Mouse (Mus musculus) liver, adult 2 months (tissue): ENCODE measurements around the gene Nsun2.
"Not testable (repeated sequence)": the region's sequence is repeated elsewhere in the genome, so short reads cannot be mapped to it uniquely, and the experiment has no call there.

ENCODE experiments used
- CTCF ChIP-seq: fragments of 200-500 bp; IDR thresholded peaks from 2 replicates; pipeline ENCODE4 v1.5.1; 2011; ENCODE audit warnings: low read depth, low read length, control low read depth
- POLR2A ChIP-seq: fragments of 200-500 bp; IDR thresholded peaks from 2 replicates; pipeline ENCODE4 v1.6.1; 2011; ENCODE audit warnings: low read length, control low read depth; ENCODE audit not compliant: insufficient read depth; ENCODE audit errors: extremely low read depth

GRCm38 (mm10) chr13:69600863-69601262 lies 67.3 kb downstream of the Nsun2 start:
- not testable (repeated sequence) for TF ChIP-seq CTCF, POLR2A
